Mouse (Mus musculus): Measurements from ENCODE around the gene Gpr35.
A peak's percentile ranks its signal among the peaks of the same experiment; 100 is the strongest.

DNA sequence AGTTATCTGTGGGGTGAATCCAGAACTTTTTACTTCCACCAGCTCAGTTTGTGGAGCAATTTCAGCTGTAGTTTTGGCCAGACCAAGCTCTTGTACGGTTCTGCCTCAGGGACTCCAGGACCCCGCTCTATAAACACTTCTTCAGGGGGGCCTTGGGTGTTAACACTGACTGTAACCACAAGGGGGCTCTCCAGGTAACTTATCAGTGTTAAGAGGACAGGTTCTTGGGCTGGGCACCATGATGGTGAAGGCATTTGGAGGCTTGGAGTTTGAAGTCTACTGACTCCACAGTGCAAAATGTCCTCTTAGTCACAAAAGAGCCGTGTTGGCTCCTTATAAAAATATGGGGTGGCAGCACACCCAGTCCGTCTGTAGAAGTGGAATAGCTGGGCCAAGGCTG is 41.6 kb upstream of the Gpr35 start:
- TF ChIP-seq POLR2A (IDR thresholded peaks at IDR 0.05; ENCODE audit: low read depth, low read length), result no peak
- TF ChIP-seq CTCF (conservative IDR thresholded peaks at IDR 0.05; ENCODE audit: insufficient read depth, insufficient read length, low read depth, low read length), result 0 out of 2 replicates have a peak, but pooled peaks have one; percentile 5
